In genomic region chr17:36500435-36500834, GRCm38 (mm10) we compare ENCODE assay signal across 26 mouse cellular contexts. TPM values are rescaled to one million over a fixed set of nuclear protein-coding genes. Genes with fewer than 3 reads are reported as not detected.
"Had no signal": no experiment of that assay in that cellular context is flagged by ENCODE, and none has a peak within 500 bp of the region (broad histone marks: within the 10 kb centered on the region; RNA-seq: fewer than 3 reads in every experiment).

No protein-coding gene starts in this region.

- H3K4me3 ChIP-seq: midbrain, embryonic 10.5 days; midbrain, embryonic 12.5 days; midbrain, embryonic 15.5 days; neural tube, embryonic 12.5 days; stomach, embryonic 15.5 days had no signal

- H3K27me3 ChIP-seq: midbrain, embryonic 12.5 days; midbrain, embryonic 15.5 days; neural tube, embryonic 12.5 days; stomach, embryonic 15.5 days had no signal

- H3K4me2 ChIP-seq: lung, embryonic 14.5 days; midbrain, embryonic 12.5 days; midbrain, embryonic 15.5 days; neural tube, embryonic 12.5 days; stomach, embryonic 15.5 days had no signal

- H3K9ac ChIP-seq: liver, embryonic 14.5 days; lung, embryonic 14.5 days; midbrain, embryonic 12.5 days; midbrain, embryonic 15.5 days; neural tube, embryonic 12.5 days; stomach, embryonic 15.5 days had no signal

- H3K27ac ChIP-seq: liver, embryonic 14.5 days; midbrain, embryonic 10.5 days; midbrain, embryonic 12.5 days; midbrain, embryonic 15.5 days; neural tube, embryonic 12.5 days; stomach, embryonic 15.5 days; stomach, postnatal 0 days had no signal

- H3K4me1 ChIP-seq: midbrain, embryonic 10.5 days; midbrain, embryonic 12.5 days; midbrain, embryonic 15.5 days; neural tube, embryonic 12.5 days; stomach, embryonic 15.5 days had no signal

- H3K36me3 ChIP-seq: midbrain, embryonic 10.5 days; midbrain, embryonic 12.5 days; midbrain, embryonic 15.5 days; neural tube, embryonic 12.5 days; stomach, embryonic 15.5 days had no signal

- DNase-seq: lung, adult 18-20 months; lung, embryonic 14.5 days; lung, postnatal 10 days; lung, postnatal 4 days; retina, postnatal 1 day; right cerebral cortex, postnatal 14 days; thymus, adult 2 months; thymus, postnatal 25 days; thymus, postnatal 4 days had no signal

- ATAC-seq: midbrain, embryonic 15.5 days had no signal

- H3K9me3 ChIP-seq: midbrain, embryonic 10.5 days; midbrain, embryonic 12.5 days; midbrain, embryonic 15.5 days; neural tube, embryonic 12.5 days; stomach, embryonic 15.5 days had no signal

RNA-seq across cellular contexts. Expression of gene H2-M10.4, which starts 38.3 kb away (rescaled TPM):
- total RNA-seq: megakaryocyte-erythroid progenitor cell, adult 5-6 weeks; midbrain, postnatal 0 days; monocyte, adult 5-6 weeks; neutrophil, adult 5-6 weeks had no signal
- polyA plus RNA-seq: liver, embryonic 14.5 days; liver, embryonic 16.5 days; lung, embryonic 14.5 days; lung, embryonic 16.5 days; midbrain, embryonic 10.5 days; midbrain, embryonic 12.5 days; midbrain, embryonic 15.5 days; midbrain, postnatal 0 days; neural tube, embryonic 12.5 days; neural tube, embryonic 14.5 days; spleen, adult 2 months; stomach, embryonic 15.5 days; stomach, postnatal 0 days; testis, adult 2 months; thymus, adult 2 months; urinary bladder, adult 2 months had no signal

RNA-seq across cellular contexts. Expression of gene H2-M11, which starts 46.4 kb away (rescaled TPM):
- total RNA-seq: megakaryocyte-erythroid progenitor cell, adult 5-6 weeks; midbrain, postnatal 0 days; monocyte, adult 5-6 weeks; neutrophil, adult 5-6 weeks had no signal
- polyA plus RNA-seq: liver, embryonic 14.5 days; liver, embryonic 16.5 days; lung, embryonic 14.5 days; lung, embryonic 16.5 days; midbrain, embryonic 10.5 days; midbrain, embryonic 12.5 days; midbrain, embryonic 15.5 days; midbrain, postnatal 0 days; neural tube, embryonic 14.5 days; spleen, adult 2 months; stomach, embryonic 15.5 days; stomach, postnatal 0 days; testis, adult 2 months; thymus, adult 2 months; urinary bladder, adult 2 months had no signal
